Mouse (Mus musculus): ENCODE measurements around the gene Sp100.
"Not testable (repeated sequence)": the region's sequence is repeated elsewhere in the genome, so short reads cannot be mapped to it uniquely, and the experiment has no call there.

Gene Sp100

GRCm38 (mm10) chr1:85649881-85650280 lies at the start of gene Sp100:
Gene Sp100, plus strand, starts transcription at chr1:85649988.
- DNase-seq (ENCODE audit: low spot score) = not testable (repeated sequence)

GRCm38 (mm10) chr1:85600078-85600477 lies 49.7 kb upstream of the Sp100 start, which contains the start of gene Sp140:
Gene Sp140, plus strand, starts transcription at chr1:85600378.
- DNase-seq (ENCODE audit: low spot score) = not testable (repeated sequence)

- DNase-seq (ENCODE audit: low spot score) = not testable (repeated sequence)
Observed at GRCm38 (mm10) chr1:85600794-85601193, 49.0 kb upstream of the Sp100 start.

GRCm38 (mm10) chr1:85604341-85604740 lies 45.4 kb upstream of the Sp100 start:
- DNase-seq (ENCODE audit: low spot score) = not testable (repeated sequence)

GRCm38 (mm10) chr1:85608361-85608760 lies 41.4 kb upstream of the Sp100 start:
- DNase-seq (ENCODE audit: low spot score) = not testable (repeated sequence)

GRCm38 (mm10) chr1:85610581-85610980 lies 39.2 kb upstream of the Sp100 start:
- not testable (repeated sequence) for DNase-seq (ENCODE audit: low spot score)

- not testable (repeated sequence) for DNase-seq (ENCODE audit: low spot score)
Observed at GRCm38 (mm10) chr1:85615096-85615495, 34.7 kb upstream of the Sp100 start.

GRCm38 (mm10) chr1:85615819-85616218 lies 34.0 kb upstream of the Sp100 start:
- DNase-seq (ENCODE audit: low spot score) = not testable (repeated sequence)

- DNase-seq (ENCODE audit: low spot score) = peak; percentile 43
Observed at GRCm38 (mm10) chr1:85617161-85617560, 32.6 kb upstream of the Sp100 start.

GRCm38 (mm10) chr1:85618689-85619088 lies 31.1 kb upstream of the Sp100 start:
- not testable (repeated sequence) for DNase-seq (ENCODE audit: low spot score)

- DNase-seq (ENCODE audit: low spot score) = not testable (repeated sequence)
Observed at GRCm38 (mm10) chr1:85636936-85637335, 12.9 kb upstream of the Sp100 start.

GRCm38 (mm10) chr1:85638144-85638543 lies 11.6 kb upstream of the Sp100 start:
- peak; percentile 47 for DNase-seq (ENCODE audit: low spot score)

- DNase-seq (ENCODE audit: low spot score) = not testable (repeated sequence)
Observed at GRCm38 (mm10) chr1:85650524-85650923, 736 bp downstream of the Sp100 start.

GRCm38 (mm10) chr1:85651770-85652275 lies 2.0 kb downstream of the Sp100 start:
- peak; percentile 53 for DNase-seq (ENCODE audit: low spot score)

GRCm38 (mm10) chr1:85657211-85657610 lies 7.4 kb downstream of the Sp100 start:
- not testable (repeated sequence) for DNase-seq (ENCODE audit: low spot score)

- DNase-seq (ENCODE audit: low spot score) = no peak
Observed at GRCm38 (mm10) chr1:85664266-85664665, 14.5 kb downstream of the Sp100 start.

GRCm38 (mm10) chr1:85680226-85680625 lies 30.4 kb downstream of the Sp100 start:
- DNase-seq (ENCODE audit: low spot score) = no peak

- DNase-seq (ENCODE audit: low spot score) = no peak
Observed at GRCm38 (mm10) chr1:85686666-85687065, 36.9 kb downstream of the Sp100 start.

- no peak for DNase-seq (ENCODE audit: low spot score)
Observed at GRCm38 (mm10) chr1:85687346-85687745, 37.6 kb downstream of the Sp100 start.

GRCm38 (mm10) chr1:85690544-85690943 lies 40.8 kb downstream of the Sp100 start:
- DNase-seq (ENCODE audit: low spot score) = no peak

GRCm38 (mm10) chr1:85692281-85692680 lies 42.5 kb downstream of the Sp100 start:
- DNase-seq (ENCODE audit: low spot score) = no peak

GRCm38 (mm10) chr1:85693280-85693679 lies 43.5 kb downstream of the Sp100 start:
- no peak for DNase-seq (ENCODE audit: low spot score)

GRCm38 (mm10) chr1:85695646-85696045 lies 45.9 kb downstream of the Sp100 start:
- no peak for DNase-seq (ENCODE audit: low spot score)
